Mouse (Mus musculus): ENCODE measurements around the gene H2-T3.
"Not testable (repeated sequence)": the region's sequence is repeated elsewhere in the genome, so short reads cannot be mapped to it uniquely, and the experiment has no call there.

Gene H2-T3

GRCm38 (mm10) chr17:36190169-36190507 is at the start of gene H2-T3:
Gene H2-T3 (minus strand): TSS chr17:36190287.
- no peak for DNase-seq (ENCODE audit: low spot score in 2 of 2)

GRCm38 (mm10) chr17:36237321-36237921 is 47.3 kb upstream of the H2-T3 start:
- no peak for DNase-seq (ENCODE audit: low spot score in 2 of 2)

- not testable (repeated sequence) for DNase-seq (ENCODE audit: low spot score in 2 of 2)
Measured at GRCm38 (mm10) chr17:36235300-36235699, 45.2 kb upstream of the H2-T3 start.

GRCm38 (mm10) chr17:36233572-36233971 is 43.5 kb upstream of the H2-T3 start:
- DNase-seq (ENCODE audit: low spot score in 2 of 2): no peak

GRCm38 (mm10) chr17:36231318-36231717 is 41.2 kb upstream of the H2-T3 start:
- peak; percentile 63 to 76 for DNase-seq (ENCODE audit: low spot score in 2 of 2)

GRCm38 (mm10) chr17:36229046-36229445 is 39.0 kb upstream of the H2-T3 start:
- DNase-seq (ENCODE audit: low spot score in 2 of 2): peak; percentile 22 to 28

GRCm38 (mm10) chr17:36226921-36227320 is 36.8 kb upstream of the H2-T3 start:
- peak; percentile 79 to 80 for DNase-seq (ENCODE audit: low spot score in 2 of 2)

GRCm38 (mm10) chr17:36225231-36225824 is 35.2 kb upstream of the H2-T3 start:
- no peak for DNase-seq (ENCODE audit: low spot score in 2 of 2)

- DNase-seq (ENCODE audit: low spot score in 2 of 2): no peak
Measured at GRCm38 (mm10) chr17:36224451-36224850, 34.4 kb upstream of the H2-T3 start.

- no peak for DNase-seq (ENCODE audit: low spot score in 2 of 2)
Measured at GRCm38 (mm10) chr17:36218594-36219155, 28.6 kb upstream of the H2-T3 start.

GRCm38 (mm10) chr17:36215586-36215985 is 25.5 kb upstream of the H2-T3 start:
- no peak for DNase-seq (ENCODE audit: low spot score in 2 of 2)

- DNase-seq (ENCODE audit: low spot score in 2 of 2): no peak
Measured at GRCm38 (mm10) chr17:36206846-36207245, 16.8 kb upstream of the H2-T3 start.

GRCm38 (mm10) chr17:36205862-36206261 is 15.8 kb upstream of the H2-T3 start:
- no peak for DNase-seq (ENCODE audit: low spot score in 2 of 2)

- peak; percentile 61 to 66 for DNase-seq (ENCODE audit: low spot score in 2 of 2)
Measured at GRCm38 (mm10) chr17:36205456-36205855, 15.4 kb upstream of the H2-T3 start.

GRCm38 (mm10) chr17:36201851-36202250 is 11.8 kb upstream of the H2-T3 start:
- no peak for DNase-seq (ENCODE audit: low spot score in 2 of 2)

GRCm38 (mm10) chr17:36198317-36198716 is 8.2 kb upstream of the H2-T3 start:
- DNase-seq (ENCODE audit: low spot score in 2 of 2): peak in 1 of 2 experiments; percentile 28

- DNase-seq (ENCODE audit: low spot score in 2 of 2): no peak
Measured at GRCm38 (mm10) chr17:36194471-36194870, 4.4 kb upstream of the H2-T3 start.

- DNase-seq (ENCODE audit: low spot score in 2 of 2): peak; percentile 40 to 69
Measured at GRCm38 (mm10) chr17:36193546-36194141, 3.6 kb upstream of the H2-T3 start.

GRCm38 (mm10) chr17:36192371-36192770 is 2.3 kb upstream of the H2-T3 start:
- DNase-seq (ENCODE audit: low spot score in 2 of 2): no peak

- no peak for DNase-seq (ENCODE audit: low spot score in 2 of 2)
Measured at GRCm38 (mm10) chr17:36189491-36190168, 457 bp downstream of the H2-T3 start.

GRCm38 (mm10) chr17:36187540-36187939 is 2.5 kb downstream of the H2-T3 start:
- DNase-seq (ENCODE audit: low spot score in 2 of 2): no peak

GRCm38 (mm10) chr17:36182212-36182611 is 7.9 kb downstream of the H2-T3 start:
- DNase-seq (ENCODE audit: low spot score in 2 of 2): no peak
